Mouse (Mus musculus): ENCODE measurements around the gene Zc3h7a.

GRCm38 (mm10) chr16:11217801-11218200 lies 41.6 kb upstream of the Zc3h7a start:
- no peak for TF ChIP-seq CTCF (IDR thresholded peaks at IDR 0.05; ENCODE audit: low read depth)
- TF ChIP-seq EP300 (optimal IDR thresholded peaks at IDR 0.05), result no peak

All from stomach, postnatal 0 days (tissue).